Comparison of ENCODE assay signal across 27 mouse cellular contexts in genomic region chr1:42894695-42895094, GRCm38 (mm10). TPM values are rescaled to one million over a fixed set of nuclear protein-coding genes. Genes with fewer than 3 reads are reported as not detected.
"Had no signal": no experiment of that assay in that cellular context is flagged by ENCODE, and none has a peak within 500 bp of the region (broad histone marks: within the 10 kb centered on the region; RNA-seq: fewer than 3 reads in every experiment).

No protein-coding gene starts in this region.

- H3K4me2 ChIP-seq: embryonic facial prominence, embryonic 12.5 days; embryonic facial prominence, embryonic 13.5 days; embryonic facial prominence, embryonic 15.5 days; forebrain, embryonic 12.5 days; forebrain, embryonic 13.5 days; forebrain, embryonic 15.5 days had no signal

- H3K9me3 ChIP-seq: embryonic facial prominence, embryonic 10.5 days; embryonic facial prominence, embryonic 12.5 days; embryonic facial prominence, embryonic 13.5 days; embryonic facial prominence, embryonic 15.5 days; forebrain, embryonic 10.5 days; forebrain, embryonic 12.5 days; forebrain, embryonic 13.5 days; forebrain, embryonic 15.5 days had no signal

- H3K4me1 ChIP-seq: embryonic facial prominence, embryonic 15.5 days had no signal

- ATAC-seq: forebrain, embryonic 13.5 days; forebrain, embryonic 14.5 days; forebrain, embryonic 15.5 days; forebrain, embryonic 16.5 days; forebrain, postnatal 0 days had no signal

- DNase-seq: cerebellum, adult 18-20 months; cerebellum, adult 2 months; cerebellum, adult 8-10 months; cerebellum, adult 9-10 months; cerebellum, adult 9-11 months; cerebellum, postnatal 10 days; cerebellum, postnatal 14 days; cerebellum, postnatal 25 days; cerebellum, postnatal 36 days; embryo, embryonic 11 days; forebrain, postnatal 0 days; gastrocnemius, adult 2 months; gastrocnemius, postnatal 10 days; gastrocnemius, postnatal 14 days; gastrocnemius, postnatal 25 days; gastrocnemius, postnatal 36 days had no signal

- H3K9ac ChIP-seq: embryonic facial prominence, embryonic 12.5 days; embryonic facial prominence, embryonic 13.5 days; embryonic facial prominence, embryonic 15.5 days; forebrain, embryonic 12.5 days; forebrain, embryonic 13.5 days; forebrain, embryonic 15.5 days; forebrain, postnatal 0 days had no signal

- H3K27me3 ChIP-seq: embryonic facial prominence, embryonic 12.5 days; embryonic facial prominence, embryonic 13.5 days; embryonic facial prominence, embryonic 15.5 days; forebrain, embryonic 12.5 days; forebrain, embryonic 13.5 days; forebrain, embryonic 15.5 days had no signal

- H3K27ac ChIP-seq: embryonic facial prominence, embryonic 10.5 days; embryonic facial prominence, embryonic 12.5 days; embryonic facial prominence, embryonic 13.5 days; embryonic facial prominence, embryonic 15.5 days; forebrain, embryonic 10.5 days; forebrain, embryonic 12.5 days; forebrain, embryonic 13.5 days; forebrain, embryonic 15.5 days; gastrocnemius, adult 2 months had no signal

- H3K4me3 ChIP-seq: embryonic facial prominence, embryonic 10.5 days; embryonic facial prominence, embryonic 12.5 days; embryonic facial prominence, embryonic 13.5 days; embryonic facial prominence, embryonic 15.5 days; erythroblast, embryonic 14.5 days; forebrain, embryonic 10.5 days; forebrain, embryonic 12.5 days; forebrain, embryonic 13.5 days; forebrain, embryonic 15.5 days; gastrocnemius, adult 2 months had no signal

RNA-seq across cellular contexts. Expression of gene Gpr45, which starts 58.0 kb away (rescaled TPM):
- polyA plus RNA-seq: erythroblast, embryonic 14.5 days had no signal
